Mouse (Mus musculus): Measurements from ENCODE around the gene Gm20696. TPM values are rescaled to one million over a fixed set of nuclear protein-coding genes. Genes with fewer than 3 reads are reported as not detected.

The Gm20696 gene
- polyA plus RNA-seq, 2 experiments: 0.16 to 0.33 TPM

DNA sequence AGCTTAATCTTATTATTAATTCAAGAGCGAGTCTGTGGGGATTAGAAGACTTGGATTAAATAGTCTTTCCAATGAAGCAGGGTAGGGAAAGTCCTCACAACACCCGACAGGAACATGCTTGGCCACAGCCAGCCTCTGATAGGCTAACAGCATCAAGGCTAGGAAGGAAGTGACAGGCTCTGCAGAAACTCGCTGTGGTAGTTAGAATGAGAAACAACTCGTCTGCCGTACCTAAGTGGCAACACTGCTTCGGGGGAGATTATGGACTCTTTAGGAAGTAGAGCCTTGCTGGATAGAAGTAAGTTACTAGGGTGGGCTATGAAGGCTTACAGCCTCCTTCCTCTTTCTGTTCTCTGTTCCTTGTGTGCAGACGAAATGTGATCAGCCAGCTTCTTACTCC, 11.1 kb downstream of the Gm20696 start:
- H3K9ac ChIP-seq (replicated peaks): no peak overlapping the region
- H3K27ac ChIP-seq: no peak overlapping the region
- H3K4me3 ChIP-seq (ENCODE audit: insufficient read depth in 1 of 2, low read depth in 2 of 2, low read length in 2 of 2): no peak overlapping the region
- peak overlapping the region; percentile 26 for H3K4me2 ChIP-seq (ENCODE audit: low read depth)
- DNase-seq (ENCODE audit: low read depth in 3 of 3, low spot score in 3 of 3) (no peak), ATAC-seq (ENCODE audit: insufficient read depth) (no peak)
- no peak for TF ChIP-seq EP300 (IDR thresholded peaks at IDR 0.05; ENCODE audit: low read depth)
- TF ChIP-seq CTCF (IDR thresholded peaks at IDR 0.05; ENCODE audit: low read depth): no peak
- no peaks in the 10 kb centered on the region for H3K4me1 ChIP-seq (replicated peaks; ENCODE audit: control insufficient read depth in 2 of 2, insufficient read depth in 2 of 2, low read length in 1 of 2)
- H3K27me3 ChIP-seq (ENCODE audit: control insufficient read depth, insufficient read depth, low read length): no peaks in the 10 kb centered on the region
- H3K9me3 ChIP-seq (ENCODE audit: control insufficient read depth, low read length): no peaks in the 10 kb centered on the region
- no peaks in the 10 kb centered on the region for H3K36me3 ChIP-seq (replicated peaks; ENCODE audit: control insufficient read depth, insufficient read depth, low read depth)
- WGBS (ENCODE audit: insufficient replicate concordance): 17% methylated on average over 7 of the region's 7 CpGs

DNA sequence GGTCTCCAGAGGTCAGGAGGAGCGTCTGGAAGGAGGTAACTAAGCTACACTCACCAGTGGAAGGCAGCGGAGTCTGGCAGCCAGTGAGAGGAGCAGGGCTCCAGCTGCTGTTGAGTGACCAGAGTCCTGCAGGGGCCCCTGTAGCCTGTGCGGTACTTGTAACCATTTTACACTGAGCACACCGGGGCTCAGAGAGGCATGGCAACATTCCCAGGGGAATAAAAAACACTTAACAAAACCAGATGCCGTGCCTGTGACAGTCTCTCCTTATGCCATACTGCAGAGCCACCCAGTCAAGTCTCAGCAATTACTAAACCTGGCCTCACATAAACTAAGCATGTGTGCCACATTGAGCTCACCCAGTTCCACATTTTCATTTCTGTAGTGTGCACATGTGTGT, 12.3 kb downstream of the Gm20696 start:
- WGBS (ENCODE audit: insufficient replicate concordance): 67% methylated on average over 5 of the region's 5 CpGs
- Histone ChIP-seq H3K9ac (replicated peaks) (no peak overlapping the region), H3K4me2 (ENCODE audit: low read depth) (no peak overlapping the region), H3K9me3 (ENCODE audit: control insufficient read depth, low read length) (no peaks in the 10 kb centered on the region), H3K36me3 (replicated peaks; ENCODE audit: control insufficient read depth, insufficient read depth, low read depth) (no peaks in the 10 kb centered on the region), H3K4me1 (replicated peaks; ENCODE audit: control insufficient read depth in 2 of 2, insufficient read depth in 2 of 2, low read length in 1 of 2) (no peaks in the 10 kb centered on the region), H3K27ac (no peak overlapping the region), H3K27me3 (ENCODE audit: control insufficient read depth, insufficient read depth, low read length) (no peaks in the 10 kb centered on the region), H3K4me3 (ENCODE audit: insufficient read depth in 1 of 2, low read depth in 2 of 2, low read length in 2 of 2) (no peak overlapping the region)
- DNase-seq (ENCODE audit: low read depth in 3 of 3, low spot score in 3 of 3): no peak
- ATAC-seq (ENCODE audit: insufficient read depth): no peak
- TF ChIP-seq EP300 (IDR thresholded peaks at IDR 0.05; ENCODE audit: low read depth) (no peak), CTCF (IDR thresholded peaks at IDR 0.05; ENCODE audit: low read depth) (no peak)

DNA sequence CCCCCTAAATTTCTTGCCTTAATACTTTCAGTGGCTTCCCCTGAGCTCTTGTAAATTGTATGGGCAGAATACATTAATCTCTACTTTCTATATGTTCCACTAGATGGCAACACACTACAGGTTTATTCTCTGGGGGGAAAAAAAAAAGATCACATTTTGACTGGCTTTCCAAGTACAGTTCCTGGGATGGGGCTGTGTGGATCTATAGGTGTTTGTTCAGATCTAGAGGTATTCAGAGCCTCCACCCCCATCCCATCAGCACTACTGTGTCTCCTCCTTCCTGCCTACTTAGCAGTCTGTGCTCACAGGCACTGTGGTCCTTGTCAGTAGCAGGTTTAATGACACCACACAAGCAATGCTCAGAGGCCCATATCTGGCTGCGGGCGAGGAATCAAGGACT, 14.3 kb downstream of the Gm20696 start:
- H3K27ac ChIP-seq: no peak overlapping the region

DNA sequence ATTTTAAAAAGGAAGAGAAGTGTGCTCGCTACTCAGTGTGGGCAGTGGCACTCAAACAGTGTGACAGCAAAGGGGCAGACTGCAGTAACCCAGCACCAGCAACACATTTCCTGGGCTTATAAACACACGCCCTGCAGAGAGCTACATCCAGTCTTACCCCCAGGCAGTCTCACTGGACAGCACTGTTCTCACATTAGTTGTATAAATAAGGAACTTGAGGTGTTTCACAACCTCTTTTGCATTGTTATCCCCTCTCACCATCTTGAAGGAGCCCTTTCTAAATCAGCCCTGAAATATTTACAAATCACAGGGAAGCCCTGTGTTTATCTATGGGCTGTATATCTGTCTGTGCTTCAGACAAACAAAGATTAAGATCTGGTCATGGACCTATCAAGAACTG, 17.3 kb downstream of the Gm20696 start:
- Histone ChIP-seq H3K9me3 (ENCODE audit: control insufficient read depth, low read length) (no peaks in the 10 kb centered on the region), H3K4me3 (ENCODE audit: insufficient read depth in 1 of 2, low read depth in 2 of 2, low read length in 2 of 2) (no peak overlapping the region), H3K27me3 (ENCODE audit: control insufficient read depth, insufficient read depth, low read length) (no peaks in the 10 kb centered on the region), H3K4me1 (replicated peaks; ENCODE audit: control insufficient read depth in 2 of 2, insufficient read depth in 2 of 2, low read length in 1 of 2) (no peaks in the 10 kb centered on the region), H3K4me2 (ENCODE audit: low read depth) (no peak overlapping the region), H3K27ac (no peak overlapping the region), H3K36me3 (replicated peaks; ENCODE audit: control insufficient read depth, insufficient read depth, low read depth) (no peaks in the 10 kb centered on the region), H3K9ac (replicated peaks) (no peak overlapping the region)
- no peak for TF ChIP-seq EP300 (IDR thresholded peaks at IDR 0.05; ENCODE audit: low read depth)
- TF ChIP-seq CTCF (IDR thresholded peaks at IDR 0.05; ENCODE audit: low read depth): no peak
- WGBS (ENCODE audit: insufficient replicate concordance): 25% methylated on average over 2 of the region's 2 CpGs
- DNase-seq (ENCODE audit: low read depth in 3 of 3, low spot score in 3 of 3) (no peak), ATAC-seq (ENCODE audit: insufficient read depth) (no peak)

More for the DNA sequence above, 14.3 kb downstream of the Gm20696 start:
- TF ChIP-seq CTCF (IDR thresholded peaks at IDR 0.05; ENCODE audit: low read depth) (no peak), EP300 (IDR thresholded peaks at IDR 0.05; ENCODE audit: low read depth) (no peak)
- no peaks in the 10 kb centered on the region for H3K9me3 ChIP-seq (ENCODE audit: control insufficient read depth, low read length)
- H3K9ac ChIP-seq (replicated peaks): no peak overlapping the region
- H3K4me2 ChIP-seq (ENCODE audit: low read depth): no peak overlapping the region
- DNase-seq (ENCODE audit: low read depth in 3 of 3, low spot score in 3 of 3) (no peak), ATAC-seq (ENCODE audit: insufficient read depth) (no peak)
- H3K4me3 ChIP-seq (ENCODE audit: insufficient read depth in 1 of 2, low read depth in 2 of 2, low read length in 2 of 2): no peak overlapping the region
- WGBS (ENCODE audit: insufficient replicate concordance): 61% methylated on average over 2 of the region's 2 CpGs
- H3K27me3 ChIP-seq (ENCODE audit: control insufficient read depth, insufficient read depth, low read length): no peaks in the 10 kb centered on the region
- H3K36me3 ChIP-seq (replicated peaks; ENCODE audit: control insufficient read depth, insufficient read depth, low read depth): no peaks in the 10 kb centered on the region
- no peaks in the 10 kb centered on the region for H3K4me1 ChIP-seq (replicated peaks; ENCODE audit: control insufficient read depth in 2 of 2, insufficient read depth in 2 of 2, low read length in 1 of 2)

DNA sequence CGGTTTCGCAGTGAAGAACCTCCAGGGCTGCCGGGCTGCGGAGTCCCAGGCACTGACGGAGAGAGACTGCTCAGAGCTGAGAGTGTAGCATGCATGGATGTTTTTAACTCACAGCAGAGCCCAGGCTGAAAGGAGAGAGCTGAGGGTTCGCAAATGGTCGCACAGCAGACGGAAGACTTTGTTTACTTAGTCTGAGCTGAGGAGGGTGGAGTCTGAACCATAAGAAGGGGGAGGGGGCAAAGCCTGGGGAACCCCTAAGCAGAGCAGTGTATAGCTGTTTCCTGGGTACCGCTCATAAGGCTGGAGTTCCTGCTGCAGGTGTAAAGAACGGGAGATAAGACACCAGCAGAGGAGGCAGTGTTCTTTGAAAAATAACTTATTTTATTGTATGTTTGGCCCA, 20.3 kb downstream of the Gm20696 start:
- DNase-seq (ENCODE audit: low read depth in 3 of 3, low spot score in 3 of 3) (no peak), ATAC-seq (ENCODE audit: insufficient read depth) (no peak)
- Histone ChIP-seq H3K9ac (replicated peaks) (no peak overlapping the region), H3K9me3 (ENCODE audit: control insufficient read depth, low read length) (no peaks in the 10 kb centered on the region), H3K4me3 (ENCODE audit: insufficient read depth in 1 of 2, low read depth in 2 of 2, low read length in 2 of 2) (no peak overlapping the region), H3K4me2 (ENCODE audit: low read depth) (no peak overlapping the region), H3K27ac (no peak overlapping the region), H3K27me3 (ENCODE audit: control insufficient read depth, insufficient read depth, low read length) (no peaks in the 10 kb centered on the region), H3K36me3 (replicated peaks; ENCODE audit: control insufficient read depth, insufficient read depth, low read depth) (no peaks in the 10 kb centered on the region), H3K4me1 (replicated peaks; ENCODE audit: control insufficient read depth in 2 of 2, insufficient read depth in 2 of 2, low read length in 1 of 2) (no peaks in the 10 kb centered on the region)
- TF ChIP-seq CTCF (IDR thresholded peaks at IDR 0.05; ENCODE audit: low read depth): no peak
- TF ChIP-seq EP300 (IDR thresholded peaks at IDR 0.05; ENCODE audit: low read depth): no peak
- 64% methylated on average over 10 of the region's 10 CpGs for WGBS (ENCODE audit: insufficient replicate concordance)

All from liver, embryonic 14.5 days (tissue).